Mouse (Mus musculus): ENCODE measurements around the gene Cfap97. TPM values are rescaled to one million over a fixed set of nuclear protein-coding genes. Genes with fewer than 3 reads are reported as not detected.

The Cfap97 gene
- total and polyA plus RNA-seq, 2 experiments from 2014 or later: 15.2 to 28.0 TPM

DNA sequence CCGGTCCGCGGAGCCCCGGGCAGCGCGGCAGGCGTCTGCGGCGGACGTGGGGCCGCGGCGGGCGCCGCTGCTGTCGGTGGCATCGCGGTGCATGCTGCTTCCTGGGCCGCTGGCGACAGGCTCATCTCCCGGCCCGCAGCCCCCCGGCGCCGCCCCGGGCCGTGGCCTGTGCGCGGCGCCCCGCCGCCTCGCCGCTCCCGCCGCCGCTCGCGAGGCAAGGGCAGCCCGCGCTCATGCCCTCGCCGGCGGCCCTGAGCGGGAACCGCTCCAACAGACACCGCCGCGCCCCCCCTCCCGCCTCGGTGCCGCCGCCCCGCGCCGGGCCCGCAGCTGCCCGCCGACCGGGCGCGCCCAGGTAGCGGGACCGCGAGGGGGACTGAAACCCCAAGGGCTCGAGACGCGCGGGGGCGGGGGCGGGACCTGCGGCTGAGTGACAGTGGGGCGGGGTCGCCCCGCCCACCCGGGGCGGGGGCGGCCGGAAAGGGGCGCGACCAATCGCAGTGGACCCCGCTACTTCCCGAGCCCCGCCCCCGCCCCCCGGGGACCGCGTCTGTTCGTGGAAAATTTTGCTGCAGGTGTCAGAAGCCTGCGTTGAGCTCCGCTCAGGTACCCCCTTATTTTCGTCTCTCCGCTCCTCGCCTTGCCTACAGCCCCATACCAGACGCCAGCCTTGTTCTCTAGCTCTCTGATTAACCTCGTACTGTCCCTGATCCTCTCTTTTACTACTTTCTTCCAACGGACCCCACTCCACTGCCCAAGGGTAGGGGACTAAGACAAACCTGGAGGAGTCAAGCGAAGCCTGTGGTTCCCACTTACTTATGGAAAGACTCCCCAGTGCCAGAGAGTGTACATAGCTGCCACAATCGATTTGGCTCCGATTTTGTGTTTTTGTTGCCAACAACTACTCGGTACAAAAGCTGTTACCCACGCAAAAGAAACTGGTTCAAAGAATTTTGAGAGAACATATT lies 777 bp downstream of the Cfap97 start, which contains the start of gene Snx25:
Gene Snx25 (minus strand): TSS at position 96 of the 968 bp plus-strand sequence.
- Histone ChIP-seq H3K9me3 (ENCODE audit: low read length) (no peaks in the 10 kb centered on the region), H3K27ac (peak within 1 kb of the TSS; percentile 88), H3K9ac (replicated peaks; ENCODE audit: low read length) (peak within 1 kb of the TSS; percentile 85), H3K4me3 (ENCODE audit: low read length) (peak within 1 kb of the TSS; percentile 92), H3K36me3 (ENCODE audit: insufficient read depth, low read length) (no peaks in the 10 kb centered on the region), H3K4me2 (ENCODE audit: low read depth, low read length) (peak within 1 kb of the TSS; percentile 86), H3K4me1 (ENCODE audit: insufficient read depth, low read length) (peaks cover 6% of the 10 kb centered on the region; the same call in 1 of the 2 replicates), H3K27me3 (ENCODE audit: insufficient read depth, low read length) (no peaks in the 10 kb centered on the region)
- DNase-seq (ENCODE audit: low spot score) (peak; percentile 92), ATAC-seq (peak; percentile 89)
- 5% methylated on average over 67 of the region's 103 CpGs for WGBS
- TF ChIP-seq CTCF (IDR thresholded peaks at IDR 0.05; ENCODE audit: low read depth): no peak

DNA sequence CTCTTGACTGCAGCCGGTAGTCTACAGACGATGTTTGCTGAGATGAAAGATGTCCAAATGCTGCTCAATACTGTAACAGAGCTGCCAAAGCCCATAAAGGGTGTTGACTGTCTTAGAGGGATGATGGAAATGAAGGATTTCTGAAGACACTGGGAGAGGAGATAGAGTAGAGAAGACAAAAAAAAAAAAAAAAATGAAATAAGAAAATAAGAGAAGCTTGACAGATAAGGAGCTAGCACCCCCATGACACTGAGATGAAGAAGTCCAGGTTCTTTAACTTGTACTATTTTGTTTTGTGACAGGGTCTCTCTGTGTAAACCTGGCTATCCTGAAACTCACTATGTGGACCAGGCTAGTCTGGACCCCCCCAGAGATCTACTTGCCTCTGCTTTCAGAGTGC lies 1.5 kb downstream of the Cfap97 start:
- H3K4me2 ChIP-seq (ENCODE audit: low read depth, low read length): peak overlapping the region; percentile 86
- H3K27ac ChIP-seq: no peak overlapping the region
- no peak for TF ChIP-seq CTCF (IDR thresholded peaks at IDR 0.05; ENCODE audit: low read depth)
- no peak overlapping the region; the same call in 1 of the 2 replicates for H3K9ac ChIP-seq (replicated peaks; ENCODE audit: low read length)
- ATAC-seq (no peak), DNase-seq (ENCODE audit: low spot score) (no peak)
- H3K4me3 ChIP-seq (ENCODE audit: low read length): peak overlapping the region; percentile 92
- no peaks in the 10 kb centered on the region for H3K27me3 ChIP-seq (ENCODE audit: insufficient read depth, low read length)
- peaks cover 6% of the 10 kb centered on the region; the same call in 1 of the 2 replicates for H3K4me1 ChIP-seq (ENCODE audit: insufficient read depth, low read length)
- no peaks in the 10 kb centered on the region for H3K9me3 ChIP-seq (ENCODE audit: low read length)
- 10% methylated on average over 2 of the region's 2 CpGs for WGBS
- H3K36me3 ChIP-seq (ENCODE audit: insufficient read depth, low read length): no peaks in the 10 kb centered on the region

DNA sequence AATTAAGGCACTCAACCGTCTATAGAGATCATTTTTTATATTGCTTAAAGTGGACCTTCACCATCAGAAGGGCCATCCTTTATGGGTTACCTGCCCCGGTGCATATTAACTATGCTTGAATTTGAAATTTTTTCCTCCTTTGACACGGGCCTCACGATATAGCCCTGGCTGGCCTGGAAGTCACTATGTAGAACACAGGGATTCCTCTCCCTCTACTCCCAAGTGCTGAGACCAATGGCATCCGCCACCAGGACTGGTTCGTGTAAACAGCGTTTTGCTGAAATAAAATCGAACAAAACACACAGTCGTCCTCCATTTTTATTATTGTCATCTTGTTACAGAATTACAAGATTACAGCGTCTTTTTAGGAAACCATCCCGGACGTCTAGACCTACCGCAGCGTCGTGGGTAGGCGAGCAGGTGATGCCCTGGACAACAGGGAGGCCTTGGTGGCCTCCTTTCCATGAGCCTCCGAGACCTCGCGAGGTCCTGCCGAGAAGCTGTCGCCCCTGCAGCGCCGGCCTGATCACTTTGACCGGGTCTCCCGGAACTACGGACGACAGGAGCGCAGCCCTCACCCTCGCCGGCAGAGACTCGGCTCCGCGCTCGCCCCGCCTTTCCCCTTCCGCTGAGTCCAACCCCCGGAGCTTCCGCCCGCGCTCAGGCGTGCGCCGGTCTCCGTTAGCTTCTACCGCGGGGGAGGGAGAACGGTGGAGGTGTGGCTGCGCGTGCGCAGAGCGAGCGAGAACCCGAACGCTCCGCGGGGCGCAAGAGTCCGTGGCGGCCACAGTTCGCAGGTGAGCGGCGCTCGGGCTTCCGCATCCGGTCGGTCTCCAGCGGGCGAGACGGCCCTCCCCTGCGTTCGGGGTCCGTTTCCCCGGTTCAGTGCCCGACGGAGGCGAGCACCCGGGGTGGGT lies 11.6 kb downstream of the Cfap97 start:
- DNase-seq (ENCODE audit: low spot score): peak; percentile 98
- peak; percentile 13; the same call in 1 of the 2 replicates for TF ChIP-seq CTCF (IDR thresholded peaks at IDR 0.05; ENCODE audit: low read depth)
- Histone ChIP-seq H3K4me3 (ENCODE audit: low read length) (peak overlapping the region; percentile 76), H3K9me3 (ENCODE audit: low read length) (no peaks in the 10 kb centered on the region), H3K4me1 (ENCODE audit: insufficient read depth, low read length) (peaks cover 9% of the 10 kb centered on the region; the same call in 1 of the 2 replicates), H3K9ac (replicated peaks; ENCODE audit: low read length) (peak overlapping the region; percentile 86), H3K4me2 (ENCODE audit: low read depth, low read length) (peak overlapping the region; percentile 82), H3K27ac (peak overlapping the region; percentile 79), H3K36me3 (ENCODE audit: insufficient read depth, low read length) (no peaks in the 10 kb centered on the region), H3K27me3 (ENCODE audit: insufficient read depth, low read length) (no peaks in the 10 kb centered on the region)
- ATAC-seq: peak; percentile 99
- WGBS: 2% methylated on average over 70 of the region's 77 CpGs

DNA sequence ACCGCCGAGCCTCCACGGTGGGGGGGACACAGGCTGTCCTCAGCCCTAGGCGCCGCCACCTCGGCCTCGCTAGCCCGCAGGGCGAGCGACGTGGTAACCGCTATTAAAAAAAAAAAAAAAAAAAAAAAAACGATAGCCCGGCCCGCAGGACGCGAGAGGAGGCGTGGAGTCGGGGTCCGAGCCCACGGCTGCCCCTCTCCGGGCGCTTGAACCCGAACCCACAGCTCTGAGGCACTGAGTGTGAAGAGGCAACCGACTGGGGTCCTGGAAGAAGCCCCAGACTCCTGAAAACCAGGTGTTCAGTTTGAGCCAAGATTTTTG lies 12.3 kb downstream of the Cfap97 start:
- peak overlapping the region; percentile 82 for H3K4me2 ChIP-seq (ENCODE audit: low read depth, low read length)
- no peaks in the 10 kb centered on the region for H3K9me3 ChIP-seq (ENCODE audit: low read length)
- H3K27ac ChIP-seq: peak overlapping the region; percentile 79
- H3K27me3 ChIP-seq (ENCODE audit: insufficient read depth, low read length): no peaks in the 10 kb centered on the region
- TF ChIP-seq CTCF (IDR thresholded peaks at IDR 0.05; ENCODE audit: low read depth): no peak
- ATAC-seq (no peak), DNase-seq (ENCODE audit: low spot score) (peak; percentile 11)
- WGBS: under 1% methylated on average over 24 of the region's 25 CpGs
- no peaks in the 10 kb centered on the region for H3K36me3 ChIP-seq (ENCODE audit: insufficient read depth, low read length)
- H3K9ac ChIP-seq (replicated peaks; ENCODE audit: low read length): peak overlapping the region; percentile 86
- peak overlapping the region; percentile 76 for H3K4me3 ChIP-seq (ENCODE audit: low read length)
- H3K4me1 ChIP-seq (ENCODE audit: insufficient read depth, low read length): peaks cover 9% of the 10 kb centered on the region; the same call in 1 of the 2 replicates

DNA sequence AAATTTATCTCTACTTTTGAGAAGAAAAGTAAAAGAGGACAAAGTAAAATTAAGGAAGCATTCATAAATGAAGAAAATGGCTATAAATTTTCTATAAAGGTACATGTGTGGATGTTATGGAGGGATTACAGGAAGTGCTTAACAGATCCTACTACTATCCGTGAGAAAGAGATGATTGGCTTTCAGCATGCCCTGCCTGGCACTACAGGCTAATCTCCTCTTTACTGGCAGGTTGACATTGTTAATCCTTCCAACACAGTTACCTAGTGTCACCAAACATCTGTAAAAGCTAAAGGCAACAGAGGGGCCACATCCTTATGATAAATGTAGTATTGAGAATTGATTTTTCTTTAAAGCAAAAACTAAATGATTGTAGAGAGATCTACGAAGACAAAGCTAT lies 22.1 kb downstream of the Cfap97 start:
- no peak overlapping the region for H3K9ac ChIP-seq (replicated peaks; ENCODE audit: low read length)
- H3K4me3 ChIP-seq (ENCODE audit: low read length): no peak overlapping the region
- TF ChIP-seq CTCF (IDR thresholded peaks at IDR 0.05; ENCODE audit: low read depth): no peak
- no peak overlapping the region for H3K4me2 ChIP-seq (ENCODE audit: low read depth, low read length)
- WGBS: 91% methylated on average over 2 of the region's 2 CpGs
- no peaks in the 10 kb centered on the region for H3K4me1 ChIP-seq (ENCODE audit: insufficient read depth, low read length)
- no peaks in the 10 kb centered on the region for H3K9me3 ChIP-seq (ENCODE audit: low read length)
- no peak for ATAC-seq
- no peak for DNase-seq (ENCODE audit: low spot score)
- H3K27ac ChIP-seq: no peak overlapping the region
- H3K27me3 ChIP-seq (ENCODE audit: insufficient read depth, low read length): no peaks in the 10 kb centered on the region
- peaks cover 7% of the 10 kb centered on the region; the same call in 1 of the 2 replicates for H3K36me3 ChIP-seq (ENCODE audit: insufficient read depth, low read length)

DNA sequence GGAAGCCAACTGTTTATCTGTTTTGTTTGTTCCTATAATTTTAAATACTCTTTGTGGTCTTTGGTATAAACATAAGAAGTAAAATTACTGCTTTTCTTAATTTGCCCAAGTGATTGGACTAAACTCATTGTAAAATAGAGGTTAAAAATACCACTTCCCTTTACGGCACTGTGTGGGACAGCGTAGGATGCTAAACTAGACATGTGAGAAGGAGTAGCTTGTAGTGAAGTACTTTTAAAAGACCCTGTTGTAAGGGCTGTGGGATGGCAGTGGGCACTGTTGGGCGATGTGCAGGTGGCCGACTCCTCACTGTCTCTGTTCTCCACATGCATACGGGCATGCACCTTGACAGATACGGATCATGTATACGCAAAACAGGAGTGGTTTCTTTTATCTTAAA lies 28.6 kb downstream of the Cfap97 start:
- H3K4me3 ChIP-seq (ENCODE audit: low read length): no peak overlapping the region

More for the DNA sequence above, 28.6 kb downstream of the Cfap97 start:
- Histone ChIP-seq H3K36me3 (ENCODE audit: insufficient read depth, low read length) (no peaks in the 10 kb centered on the region; the same call in 1 of the 2 replicates), H3K9ac (replicated peaks; ENCODE audit: low read length) (no peak overlapping the region), H3K4me1 (ENCODE audit: insufficient read depth, low read length) (no peaks in the 10 kb centered on the region), H3K4me2 (ENCODE audit: low read depth, low read length) (no peak overlapping the region), H3K27ac (no peak overlapping the region), H3K9me3 (ENCODE audit: low read length) (no peaks in the 10 kb centered on the region), H3K27me3 (ENCODE audit: insufficient read depth, low read length) (no peaks in the 10 kb centered on the region)
- DNase-seq (ENCODE audit: low spot score) (no peak), ATAC-seq (no peak)
- no peak for TF ChIP-seq CTCF (IDR thresholded peaks at IDR 0.05; ENCODE audit: low read depth)
- 96% methylated on average over 7 of the region's 7 CpGs for WGBS

Measured in hindbrain, postnatal 0 days (tissue).